Mouse (Mus musculus) embryo, embryonic 11.5 days (tissue): ENCODE results near the gene Plbd2.
A peak's percentile ranks its signal among the peaks of the same experiment; 100 is the strongest.

Experiments used
- DNase-seq: peaks from one replicate; pipeline ENCODE4 v3.0.0-alpha.2; 2012; ENCODE audit warnings: low read depth, low spot score

The Plbd2 gene

DNA sequence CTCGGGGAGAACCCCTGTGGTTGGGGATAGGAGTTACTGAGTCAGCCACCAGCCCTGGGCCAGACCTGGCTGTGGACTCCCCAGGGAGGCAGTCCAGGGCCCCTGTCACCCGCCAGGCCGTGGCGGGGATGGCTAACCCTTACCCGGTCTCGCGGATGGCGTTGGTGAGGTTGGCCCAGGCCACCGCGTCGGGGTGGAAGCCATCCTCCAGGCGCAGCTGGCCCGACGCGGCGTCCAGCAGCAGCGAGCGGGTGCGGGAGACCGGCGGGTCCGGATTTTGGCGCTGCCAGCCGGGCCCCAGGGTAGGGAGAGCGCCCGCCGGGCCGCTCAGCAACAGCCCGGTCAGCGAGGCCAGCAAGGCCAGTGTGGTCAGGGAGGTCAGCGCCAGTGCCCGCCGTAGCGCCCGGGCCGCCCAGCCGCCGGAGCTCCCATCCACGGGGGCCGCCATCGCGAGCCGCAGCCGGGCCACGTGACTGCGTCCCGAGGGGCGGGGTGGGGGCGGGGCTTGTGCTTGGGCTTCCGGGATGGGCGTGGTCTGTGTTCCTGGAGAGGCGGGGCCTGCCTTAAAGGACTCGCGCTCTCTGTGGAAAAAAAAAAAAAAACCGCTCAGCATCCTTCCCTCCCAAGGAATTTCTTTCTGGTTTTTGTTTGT, at the start of gene Plbd2:
Plbd2 (minus strand) TSS at position 482 of the 652 bp plus-strand sequence.
- peak; percentile 86 for DNase-seq

DNA sequence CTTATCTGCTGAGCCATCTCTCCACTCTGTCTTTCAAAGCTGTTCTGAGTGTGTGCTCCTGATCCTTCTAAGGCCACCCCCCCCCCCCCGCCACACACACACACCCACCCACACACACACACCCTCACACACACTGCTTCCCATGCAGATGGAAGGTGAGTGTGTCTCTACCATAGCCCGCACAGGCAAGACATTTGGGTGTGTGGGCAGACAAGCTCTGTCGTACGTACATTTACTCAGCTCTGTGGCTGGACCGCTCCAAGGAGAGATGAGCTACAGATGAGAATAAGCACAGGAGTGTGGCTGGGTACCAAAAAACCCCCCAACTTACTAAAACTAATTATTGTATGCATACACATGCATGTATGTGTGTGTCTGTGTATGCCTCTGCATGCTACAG, 47.2 kb upstream of the Plbd2 start:
- DNase-seq = no peak

DNA sequence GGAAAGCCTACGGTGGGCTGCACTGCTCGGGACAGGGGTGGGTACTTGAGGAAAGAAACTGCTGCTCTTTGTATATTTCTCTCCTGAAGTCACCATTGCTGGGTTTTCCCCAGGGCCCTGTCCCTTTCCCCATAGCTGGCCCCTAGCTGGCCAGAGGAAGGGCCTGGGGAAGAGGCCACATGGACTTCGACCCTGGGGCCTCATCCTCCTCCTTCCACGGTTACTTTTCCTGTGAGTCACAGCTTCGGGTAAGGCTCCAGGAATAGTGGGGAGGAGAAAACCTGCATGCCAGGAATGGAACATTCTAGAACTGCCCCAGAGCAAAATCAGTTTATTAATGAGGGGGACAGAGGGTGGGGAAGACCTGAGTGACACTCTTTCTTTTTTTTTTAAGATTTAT, 46.7 kb upstream of the Plbd2 start:
- DNase-seq = no peak

DNA sequence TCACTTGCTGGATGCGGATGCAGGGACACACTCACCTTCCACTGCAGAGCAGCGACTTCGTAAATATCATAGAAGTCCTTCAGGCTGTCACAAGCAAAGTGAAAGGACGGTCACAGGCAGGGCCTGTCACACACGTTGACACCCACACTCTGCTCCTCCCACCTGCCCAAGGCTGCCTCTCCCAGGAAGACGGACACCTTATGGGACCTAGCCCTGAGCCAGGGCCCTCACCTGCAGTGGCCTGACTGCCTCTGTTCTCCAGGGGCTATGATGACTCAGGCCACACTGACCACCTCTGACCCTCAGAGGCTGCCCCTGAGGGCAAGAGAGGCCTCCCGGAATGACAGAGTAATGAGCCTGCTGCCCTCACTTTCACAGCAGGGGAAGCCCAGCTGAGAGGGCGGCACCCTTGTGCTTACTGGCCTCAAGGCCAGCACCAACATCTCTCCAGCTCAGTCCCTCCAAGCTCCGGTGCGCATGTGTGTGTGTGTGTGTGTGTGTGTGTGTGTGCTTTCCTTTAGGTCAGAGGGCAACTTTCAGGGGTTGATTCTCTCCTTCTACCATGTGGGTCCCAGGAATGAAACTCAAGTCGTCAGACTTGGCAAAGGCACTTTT, 44.9 kb upstream of the Plbd2 start:
- no peak for DNase-seq

DNA sequence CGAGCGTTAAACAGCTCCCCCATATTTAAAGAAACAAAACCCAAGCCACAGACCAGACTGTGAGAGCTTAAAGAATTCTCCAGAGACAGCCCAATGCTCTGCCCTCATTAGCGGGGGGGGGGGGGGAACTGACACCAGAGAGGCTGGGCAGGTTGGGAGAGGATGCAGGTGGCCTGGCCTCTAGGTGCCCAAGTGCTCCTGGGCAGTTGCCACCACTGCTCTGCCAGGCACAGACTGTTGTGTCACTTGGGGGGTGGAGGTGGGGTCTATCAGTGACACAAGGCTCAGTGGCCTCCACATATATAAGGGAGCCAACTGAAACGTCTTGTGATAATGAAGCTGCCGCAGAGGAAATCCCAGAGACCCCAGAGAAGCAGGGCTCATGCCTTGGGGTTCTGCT, 33.2 kb upstream of the Plbd2 start:
- no peak for DNase-seq

DNA sequence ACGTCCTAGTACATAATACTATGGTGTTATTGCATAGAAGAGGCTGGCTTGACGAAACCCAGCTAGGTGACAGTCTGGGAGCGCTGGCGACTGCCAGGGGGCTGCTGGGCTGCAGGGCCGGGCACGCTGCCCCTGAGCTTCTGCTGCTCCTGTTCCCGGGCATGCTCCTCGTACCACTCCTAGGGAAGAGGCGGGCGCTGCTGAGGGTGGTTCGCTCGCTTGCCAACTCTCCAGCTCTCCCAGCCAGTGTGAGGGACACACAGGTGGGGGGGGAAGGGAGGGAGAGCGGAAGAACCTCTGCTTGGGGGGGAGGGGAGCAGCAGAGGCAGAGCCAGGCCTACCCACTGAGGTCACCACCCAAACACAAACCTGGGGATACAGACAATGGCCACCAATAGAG, 32.6 kb upstream of the Plbd2 start:
- no peak for DNase-seq

DNA sequence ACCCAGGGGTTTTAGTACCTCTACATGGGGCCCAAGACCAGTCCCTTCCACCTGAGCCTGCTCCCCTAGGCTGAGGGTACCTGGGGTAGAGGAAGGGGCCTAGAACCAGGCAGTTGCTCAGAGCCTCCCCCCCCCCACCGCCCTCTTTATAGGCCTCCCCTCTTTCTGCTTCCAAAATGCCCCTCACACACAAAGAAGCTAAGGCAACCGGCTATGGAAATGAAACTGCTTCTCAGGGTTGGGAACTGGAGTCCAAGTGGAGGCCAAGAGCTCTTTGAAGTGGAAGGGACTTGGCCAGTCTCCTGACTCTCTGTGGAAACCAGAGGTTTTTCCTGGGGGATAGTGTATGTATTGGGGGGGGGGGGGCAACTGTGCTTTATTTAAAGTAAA, 31.3 kb upstream of the Plbd2 start:
- DNase-seq = no peak

DNA sequence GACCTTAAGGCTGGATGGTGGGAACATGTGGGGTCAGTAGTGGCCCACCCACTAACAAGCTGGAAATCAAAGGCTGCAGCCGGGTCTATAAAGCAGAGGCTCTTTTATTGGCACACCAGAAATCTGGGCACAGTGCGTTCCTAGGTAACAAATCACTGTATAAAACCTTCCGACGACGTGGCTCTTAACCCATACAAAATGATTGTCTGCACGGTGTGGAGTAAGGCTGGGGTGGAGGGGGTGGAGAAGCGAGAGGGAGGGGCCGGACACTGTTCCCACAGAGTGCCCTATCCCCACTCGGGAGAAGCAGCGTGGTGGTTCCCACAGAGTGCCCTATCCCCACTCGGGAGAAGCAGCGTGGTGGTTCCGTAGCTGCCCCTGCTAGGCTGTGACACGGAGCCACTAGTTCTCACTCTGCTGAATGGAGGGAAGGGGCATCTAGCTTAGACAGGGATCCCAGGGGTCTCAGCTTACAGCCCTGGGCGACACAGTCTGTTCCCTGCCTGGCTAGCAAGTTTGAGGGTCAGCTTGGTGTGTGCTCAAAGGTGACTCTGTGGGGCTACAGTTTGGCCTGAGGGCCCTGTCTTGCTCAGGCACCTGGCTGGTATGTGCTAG, 30.8 kb upstream of the Plbd2 start:
- no peak for DNase-seq

DNA sequence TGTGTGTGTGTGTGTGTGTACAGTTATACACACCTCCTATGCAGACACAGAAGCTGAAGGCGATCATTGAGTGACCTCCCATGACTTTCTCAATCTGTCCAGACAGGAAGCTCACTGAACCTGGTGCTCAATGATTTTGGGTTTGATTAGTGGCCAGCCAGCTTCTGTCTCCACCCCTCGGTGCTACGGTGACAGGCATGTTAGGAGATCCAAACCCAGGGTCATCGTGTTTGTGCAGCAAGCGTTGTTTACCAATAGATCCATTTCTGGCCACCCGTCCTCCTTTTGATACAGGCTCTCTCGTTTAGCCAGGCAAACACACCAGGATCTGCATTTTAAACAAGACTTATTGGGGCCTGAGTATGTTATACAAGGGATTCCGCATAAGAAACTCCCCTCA, 28.2 kb upstream of the Plbd2 start:
- no peak for DNase-seq

DNA sequence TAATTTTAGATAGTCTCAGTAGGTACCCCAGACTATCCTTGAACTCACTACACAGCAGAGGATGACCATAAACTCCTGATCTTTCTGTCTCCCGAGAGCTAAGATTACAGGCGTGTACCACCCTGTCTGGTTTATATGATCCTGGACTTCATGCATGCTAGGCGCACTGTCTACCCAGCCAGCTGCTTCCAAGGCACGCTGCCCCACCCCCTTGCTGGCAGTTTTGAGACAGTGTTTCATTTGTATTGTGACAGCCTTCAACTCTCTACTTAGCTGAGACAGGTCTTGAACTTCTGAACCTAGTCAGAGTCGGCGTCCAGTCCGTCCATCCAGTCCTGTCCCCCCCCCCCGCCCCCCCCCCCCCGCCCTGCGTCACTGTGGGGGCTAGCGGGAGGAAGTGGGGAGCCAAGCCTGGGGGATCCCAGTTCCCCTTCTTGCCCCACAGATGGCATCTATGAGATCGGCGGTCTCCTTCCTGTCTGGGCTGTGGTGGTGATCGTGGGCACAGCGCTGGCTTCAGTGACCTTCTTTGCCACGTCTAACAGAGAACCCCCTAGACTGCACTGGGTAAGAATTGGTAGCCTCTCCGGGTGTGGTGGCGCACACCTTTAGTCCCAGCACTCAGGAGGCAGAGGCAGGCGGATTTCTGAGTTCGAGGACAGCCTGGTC, 24.0 kb upstream of the Plbd2 start:
- no peak for DNase-seq

DNA sequence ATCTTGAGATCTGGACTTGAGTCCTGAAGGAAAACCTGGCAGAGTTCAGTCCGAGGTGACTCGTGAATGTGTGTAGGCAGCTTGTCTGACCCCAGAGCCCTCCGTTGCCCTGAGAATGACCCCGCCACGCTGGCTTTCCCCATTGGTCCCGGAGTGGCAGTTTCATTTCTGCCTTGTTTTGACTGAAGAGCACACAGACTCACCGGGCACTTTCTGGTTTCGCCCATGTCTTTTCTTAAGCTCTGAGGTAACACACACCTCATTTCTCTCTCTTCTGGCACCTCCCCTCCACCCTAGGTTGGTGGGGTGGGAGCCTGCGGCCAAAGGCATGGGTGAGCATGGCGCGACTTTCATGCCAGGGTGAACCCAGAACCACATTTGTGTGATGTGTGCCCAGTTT, 22.9 kb upstream of the Plbd2 start:
- DNase-seq = no peak

DNA sequence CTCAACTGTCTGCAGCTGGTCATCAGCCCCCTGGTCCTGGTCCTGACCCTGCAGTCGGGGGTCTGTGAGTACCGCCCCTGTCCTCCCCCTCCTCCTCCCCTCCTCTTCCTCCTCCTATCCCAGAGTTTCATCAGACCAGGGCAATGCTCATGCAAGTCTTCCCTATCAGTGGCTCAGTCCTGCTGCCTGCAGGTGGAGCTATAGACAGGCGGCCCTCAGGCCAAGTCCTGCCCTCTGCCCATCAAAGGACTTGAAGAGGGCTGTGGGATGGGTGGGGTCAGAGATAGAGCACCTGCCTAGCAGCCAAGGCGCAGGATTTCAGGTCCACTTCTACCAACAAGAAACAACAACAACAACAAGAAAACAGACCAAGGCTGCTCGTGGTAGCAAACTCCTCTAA, 22.3 kb upstream of the Plbd2 start:
- DNase-seq = no peak

DNA sequence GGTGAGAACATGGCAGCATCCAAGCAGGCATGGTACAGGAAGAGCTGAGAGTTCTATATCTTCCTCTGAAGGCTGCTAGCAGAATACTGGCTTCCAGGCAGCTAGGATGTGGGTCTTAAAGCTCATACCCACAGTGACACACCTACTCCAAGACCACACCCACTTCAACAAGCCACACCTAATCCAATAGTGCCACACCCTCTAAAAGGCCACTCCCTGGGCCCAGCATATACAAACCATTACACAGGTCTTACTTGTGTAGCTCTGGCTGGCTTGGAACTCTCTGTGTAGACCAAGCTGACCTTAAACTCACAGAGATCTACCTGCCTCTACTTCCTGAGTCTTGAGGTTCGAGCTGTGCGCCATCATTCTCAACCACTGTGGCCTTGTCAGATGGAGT, 21.3 kb upstream of the Plbd2 start:
- DNase-seq = no peak

DNA sequence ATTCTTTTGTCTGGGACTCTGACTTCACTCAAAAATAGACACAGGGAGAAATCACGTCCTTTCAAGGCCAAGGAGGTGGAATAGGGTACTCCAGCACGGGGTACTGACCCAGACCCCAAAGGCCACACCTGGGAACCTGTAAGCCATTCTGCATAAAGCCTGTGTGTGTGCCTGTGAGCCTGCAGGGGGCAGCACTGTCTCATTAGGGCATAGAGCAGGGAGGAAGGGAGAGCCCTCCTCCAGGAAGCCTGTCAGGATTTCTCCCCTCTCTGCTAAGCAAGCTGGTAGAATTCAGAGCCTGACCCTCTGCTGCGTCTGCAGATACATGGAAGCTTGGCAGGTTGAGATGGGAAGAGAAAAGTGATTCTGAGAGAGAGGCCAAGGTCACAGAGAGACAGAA, 19.2 kb upstream of the Plbd2 start:
- no peak for DNase-seq

DNA sequence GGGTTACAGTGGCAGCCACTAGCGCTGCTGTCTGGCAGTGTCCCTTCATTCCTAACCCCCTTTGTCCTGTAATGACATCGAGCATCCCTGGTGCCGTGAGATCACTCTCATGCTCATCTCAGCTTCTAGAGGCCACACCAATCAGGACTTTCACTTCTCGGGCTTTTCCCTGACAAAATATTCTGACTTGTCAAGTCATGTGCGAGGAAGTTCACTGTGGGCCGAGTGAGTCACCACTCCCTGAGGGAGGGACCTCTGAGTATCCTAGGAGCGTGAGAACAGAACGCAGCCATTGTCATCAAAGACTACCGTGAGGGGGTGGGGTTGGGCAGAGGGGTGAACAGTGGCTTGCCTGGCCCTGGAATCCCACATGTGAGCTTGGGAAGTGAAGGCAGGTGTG, 14.1 kb upstream of the Plbd2 start:
- no peak for DNase-seq

DNA sequence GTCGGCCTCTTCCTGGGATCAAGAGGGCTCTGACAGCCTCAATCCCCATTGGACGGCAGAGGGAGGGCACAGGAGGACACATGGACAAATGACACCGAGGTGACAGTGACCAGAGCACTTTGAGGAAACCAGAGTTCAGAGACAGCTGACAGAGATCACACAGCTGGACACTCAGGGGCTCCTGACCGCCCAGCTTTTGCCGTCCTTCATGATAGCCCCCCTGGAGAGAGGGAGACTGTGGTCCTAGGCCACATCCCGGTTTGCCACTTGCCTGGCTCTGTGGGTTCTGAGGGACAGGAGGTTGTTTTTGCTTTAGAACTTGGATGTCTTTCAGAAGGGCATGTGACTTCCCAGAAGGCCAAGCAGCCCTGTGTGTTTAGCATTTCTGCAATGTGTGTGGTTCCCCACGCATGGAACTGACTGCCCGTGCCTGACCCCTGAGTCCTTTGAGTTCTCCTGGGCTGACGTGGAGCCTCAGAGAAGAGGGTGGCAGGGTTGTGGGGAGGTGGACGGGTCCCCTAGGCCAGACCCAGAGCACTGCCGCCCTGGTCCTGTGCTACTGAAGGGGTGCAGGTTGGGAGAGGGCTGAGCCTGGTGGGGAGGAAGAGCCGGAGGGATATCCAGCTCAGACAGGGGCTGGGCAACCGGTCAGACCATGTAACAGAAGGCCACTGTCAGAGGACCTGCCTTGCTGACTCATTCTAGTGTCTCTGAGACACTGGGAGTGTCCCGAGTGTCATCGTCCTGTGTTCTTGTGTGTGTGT, 13.0 kb upstream of the Plbd2 start:
- no peak for DNase-seq

DNA sequence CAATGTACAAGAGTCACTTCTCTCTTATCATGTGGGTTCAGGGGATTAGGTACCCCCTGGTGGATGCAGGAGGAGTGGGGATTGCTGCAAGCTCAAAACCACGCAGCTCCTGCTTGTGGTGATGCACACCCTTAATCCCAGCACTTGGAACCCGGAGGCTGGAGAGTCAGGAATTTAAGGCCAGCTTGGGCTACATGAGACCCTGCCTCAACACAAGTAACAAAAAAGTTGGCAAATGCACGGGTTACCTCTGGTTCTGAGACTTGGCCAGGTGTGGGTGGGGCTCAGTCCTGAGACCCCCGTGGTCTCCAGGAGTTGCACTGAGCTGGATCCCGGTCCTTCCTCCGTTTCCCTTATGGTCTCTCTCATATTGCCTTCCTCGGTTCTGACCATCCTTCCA, 12.0 kb upstream of the Plbd2 start:
- DNase-seq = no peak

DNA sequence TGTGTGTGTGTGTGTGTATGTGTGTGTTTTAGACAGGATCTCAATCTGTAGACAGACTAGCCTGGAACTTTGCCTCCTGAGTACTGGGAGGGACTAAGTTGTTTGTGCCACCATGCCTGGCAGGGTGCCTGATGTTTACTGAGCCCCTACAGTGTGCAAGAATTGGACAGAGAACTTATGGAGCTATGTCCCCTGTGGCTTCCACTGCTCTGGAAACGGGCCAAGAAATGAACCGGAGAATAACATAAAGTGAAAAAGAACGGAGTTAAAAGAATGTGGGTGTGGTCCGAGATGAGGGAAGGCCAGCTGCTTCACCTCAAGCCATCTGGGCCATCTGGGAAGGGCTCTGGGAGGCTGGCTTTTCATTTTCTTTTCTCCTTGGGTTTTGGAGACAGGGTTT, 11.3 kb upstream of the Plbd2 start:
- DNase-seq = no peak

DNA sequence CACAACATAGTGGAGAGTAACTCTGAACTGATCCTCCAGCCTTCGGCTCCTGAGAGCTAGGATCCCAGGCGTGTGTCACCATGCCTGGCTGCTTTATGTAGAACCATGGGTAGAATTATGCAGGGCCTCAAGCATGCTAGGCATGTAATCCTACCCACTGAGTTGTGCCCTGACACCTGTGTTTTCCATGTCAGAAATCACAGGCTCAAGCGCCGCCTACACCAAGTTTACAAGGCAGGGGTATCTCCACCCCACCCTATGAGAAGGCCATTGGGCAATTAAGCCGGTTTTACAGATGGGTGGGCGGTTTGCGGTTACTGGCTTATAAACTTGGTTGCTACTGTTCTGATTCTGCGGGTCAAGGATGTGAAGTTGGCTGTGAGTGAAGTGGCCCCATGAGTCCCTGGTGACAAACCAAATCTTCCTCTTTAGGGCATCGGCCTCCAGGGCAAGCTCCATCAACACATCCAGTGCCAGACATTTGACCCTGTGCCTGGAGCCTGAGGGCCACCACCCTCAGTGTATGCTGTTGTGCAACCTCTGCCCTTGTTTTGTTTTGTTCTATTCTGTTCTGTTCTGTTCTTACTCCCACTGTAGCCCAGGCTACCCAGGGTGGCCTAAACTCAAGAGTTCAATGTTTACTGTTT, 10.7 kb upstream of the Plbd2 start:
- no peak for DNase-seq

DNA sequence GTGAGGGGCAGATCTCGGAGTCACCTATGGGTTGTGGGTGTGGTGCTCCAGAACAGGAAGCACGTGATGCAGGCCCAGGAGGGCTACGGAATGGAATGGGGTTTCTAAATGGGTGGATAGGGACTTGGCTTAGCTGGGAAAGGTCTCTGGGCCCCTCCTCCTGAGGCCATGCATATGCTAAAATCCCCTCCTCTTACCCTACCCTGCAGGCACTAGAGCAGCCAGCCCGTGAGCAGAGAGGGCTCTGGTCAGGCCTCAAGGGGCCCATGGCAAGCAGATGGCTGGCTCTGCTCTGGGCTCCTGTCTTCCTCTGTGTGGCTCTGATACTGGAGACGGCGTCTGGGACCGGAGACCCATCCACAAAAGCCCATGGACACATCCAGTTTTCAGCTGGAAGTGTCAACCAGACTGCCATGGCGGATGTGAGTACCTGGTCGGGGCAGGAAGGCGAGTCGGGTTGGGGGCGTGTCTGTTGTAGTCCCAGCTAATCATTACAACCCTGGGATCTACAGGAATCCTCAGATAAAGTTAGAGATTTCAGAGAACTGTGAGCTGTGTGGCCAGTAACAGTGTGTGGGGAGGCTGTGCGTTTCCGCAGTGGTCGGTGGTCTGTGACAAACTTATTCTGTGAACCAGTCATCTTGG, 9.6 kb upstream of the Plbd2 start:
- no peak for DNase-seq

DNA sequence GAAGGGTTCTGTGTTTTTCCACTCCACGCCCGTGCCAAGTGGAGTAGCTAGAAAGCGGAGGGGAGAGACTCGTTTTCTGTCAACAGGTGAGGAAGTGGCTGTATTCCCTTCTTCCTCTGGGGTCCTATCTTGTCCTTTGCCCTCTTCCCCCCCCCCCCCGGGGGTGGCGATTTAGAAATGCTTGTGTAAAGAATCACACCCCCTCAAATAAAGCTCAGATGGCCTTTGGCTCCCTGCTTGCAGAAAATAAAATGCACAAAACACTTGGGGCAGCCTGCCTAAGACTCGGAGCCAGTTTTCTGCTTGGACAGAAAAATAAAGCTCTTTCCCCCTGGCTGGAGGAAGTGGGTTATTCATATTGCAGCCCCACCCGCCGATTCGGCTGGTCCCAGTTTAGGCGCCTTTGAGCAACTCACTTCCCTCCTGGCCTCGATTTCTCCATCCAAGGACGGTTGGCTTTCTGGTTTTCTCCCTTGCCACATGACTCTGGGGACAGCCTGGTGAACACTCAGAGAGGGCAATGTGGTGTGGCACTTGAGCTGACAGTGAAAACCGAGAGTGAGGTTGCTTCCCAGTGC, 8.3 kb upstream of the Plbd2 start:
- DNase-seq = no peak
